Mouse (Mus musculus): Measurements from ENCODE around the gene Adam19.

DNA sequence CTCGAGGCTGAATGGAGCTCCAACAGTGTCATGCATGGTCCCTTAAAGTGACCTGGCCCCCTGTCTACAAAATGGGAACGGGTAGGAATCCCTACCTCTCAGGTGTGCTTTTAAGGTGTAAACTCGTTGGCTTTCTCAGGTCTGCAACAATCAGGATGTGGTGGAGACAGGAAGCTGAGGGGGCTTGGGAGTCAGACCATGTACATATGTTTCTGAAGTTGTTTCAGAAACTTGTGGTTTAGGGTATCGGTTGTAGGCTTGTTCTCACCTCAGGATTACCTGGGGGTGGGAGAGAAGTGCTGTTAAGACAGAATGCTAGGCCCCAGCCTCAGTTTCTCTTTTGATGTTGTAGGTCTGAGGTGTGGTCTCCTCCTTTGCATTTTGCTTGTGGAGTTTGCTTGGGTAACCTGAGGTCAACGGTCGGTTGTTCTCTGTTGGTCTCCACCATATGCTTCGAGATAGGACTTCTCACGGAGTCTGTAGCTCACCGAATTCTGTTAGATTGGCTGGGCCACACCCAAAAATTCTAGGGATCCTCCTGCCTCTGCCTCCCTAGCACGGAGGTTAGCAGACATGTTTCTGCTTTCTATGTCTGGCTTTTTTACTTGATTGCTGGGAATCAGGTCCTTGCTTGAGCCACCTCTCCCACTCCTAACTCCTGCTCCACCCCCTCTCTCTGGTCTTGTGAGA lies 34.4 kb downstream of the Adam19 start:
- TF ChIP-seq EP300 (IDR thresholded peaks at IDR 0.05; ENCODE audit: insufficient read depth, low read depth, low read length) (no peak), POLR2A (IDR thresholded peaks at IDR 0.05; ENCODE audit: insufficient read depth, low read length) (no peak), CTCF (IDR thresholded peaks at IDR 0.05; ENCODE audit: low read depth, low read length) (no peak)

All from ES-Bruce4 (cell line).